Mouse (Mus musculus) heart, embryonic 14.5 days (tissue): ENCODE data around the gene Smad3. TPM values are rescaled to one million over a fixed set of nuclear protein-coding genes. Genes with fewer than 3 reads are reported as not detected.

Experiments
- ATAC-seq: fragments of 200-750 bp; cut with Nextera tagmentation; 2 replicates; pipeline ENCODE4 v1.8.0; 2017; ENCODE audit warnings: low read depth, moderate TSS enrichment; ENCODE audit not compliant: insufficient number of reproducible peaks, insufficient read depth, low FRiP score
- H3K27ac ChIP-seq, 2 experiments: fragments of 200-500 bp in 1 of 2; fragments of 300-500 bp in 1 of 2; sonication (generic) in 1 of 2; replicated peaks in 1 of 2; 2 replicates each; pipeline ENCODE4 v1.5.1; 2012 to 2014; ENCODE audit warnings: low read depth in 2 of 2, low read length in 2 of 2, control low read depth in 1 of 2, mild to moderate bottlenecking in 1 of 2, mixed read lengths in 1 of 2; ENCODE audit not compliant: control insufficient read depth in 1 of 2, insufficient read depth in 1 of 2
- H3K27me3 ChIP-seq: fragments of 300-500 bp; sonication (generic); 2 replicates; pipeline ENCODE4 v1.6.1; 2014; ENCODE audit warnings: mild to moderate bottlenecking, low read length, control low read depth; ENCODE audit not compliant: control insufficient read depth, insufficient read depth
- H3K36me3 ChIP-seq: fragments of 300-500 bp; sonication (generic); 2 replicates; pipeline ENCODE4 v1.6.1; 2014; ENCODE audit warnings: mild to moderate bottlenecking, control low read depth, low read length, mixed read lengths; ENCODE audit not compliant: control insufficient read depth, insufficient read depth
- H3K4me1 ChIP-seq, 2 experiments: fragments of 200-500 bp in 1 of 2; fragments of 300-500 bp in 1 of 2; sonication (generic) in 1 of 2; 2 replicates each; pipeline ENCODE4 v1.6.1; 2012 to 2014; ENCODE audit warnings: low read length in 2 of 2, control low read depth in 1 of 2, mixed read lengths in 1 of 2; ENCODE audit not compliant: control insufficient read depth in 2 of 2, insufficient read depth in 2 of 2
- H3K4me2 ChIP-seq: fragments of 300-500 bp; sonication (generic); 2 replicates; pipeline ENCODE4 v1.6.1; 2014; ENCODE audit warnings: mild to moderate bottlenecking, low read length
- H3K4me3 ChIP-seq, 2 experiments: fragments of 200-500 bp in 1 of 2; fragments of 300-500 bp in 1 of 2; sonication (generic) in 1 of 2; 2 replicates each; pipeline ENCODE4 v1.5.1; 2012 to 2014; ENCODE audit warnings: low read length in 2 of 2, mild to moderate bottlenecking in 2 of 2, control low read depth in 1 of 2, low read depth in 1 of 2, moderate library complexity in 1 of 2; ENCODE audit not compliant: control insufficient read depth in 1 of 2, insufficient read depth in 1 of 2
- H3K9ac ChIP-seq: fragments of 300-500 bp; sonication (generic); 2 replicates; pipeline ENCODE4 v1.6.1; 2014; ENCODE audit warnings: mild to moderate bottlenecking, low read length
- H3K9me3 ChIP-seq: fragments of 300-500 bp; sonication (generic); 2 replicates; pipeline ENCODE4 v1.6.1; 2016; ENCODE audit warnings: low read length, control low read depth; ENCODE audit not compliant: control insufficient read depth
- WGBS: fragments of 180-500 bp; shearing (Covaris S2); extraction: QIAGEN DNeasy Blood & Tissue Kit; methylation state at CpG from one replicate; pipeline ENCODE4 v1.1.7; 2014; 5-methylcytosine and 5-hydroxymethylcytosine counted together
- polyA plus RNA-seq: library from polyadenylated mRNA; unstranded; fragments of >200 nt; fragmentation: Nextera tagmentation; extraction: Ambion mirVana; gene quantifications from 2 replicates; pipeline ENCODE4 v1.2.1, GENCODE M21; 2014

Smad3 gene
- polyA plus RNA-seq, 1 experiment from 2014 or later: 10.4 TPM

DNA sequence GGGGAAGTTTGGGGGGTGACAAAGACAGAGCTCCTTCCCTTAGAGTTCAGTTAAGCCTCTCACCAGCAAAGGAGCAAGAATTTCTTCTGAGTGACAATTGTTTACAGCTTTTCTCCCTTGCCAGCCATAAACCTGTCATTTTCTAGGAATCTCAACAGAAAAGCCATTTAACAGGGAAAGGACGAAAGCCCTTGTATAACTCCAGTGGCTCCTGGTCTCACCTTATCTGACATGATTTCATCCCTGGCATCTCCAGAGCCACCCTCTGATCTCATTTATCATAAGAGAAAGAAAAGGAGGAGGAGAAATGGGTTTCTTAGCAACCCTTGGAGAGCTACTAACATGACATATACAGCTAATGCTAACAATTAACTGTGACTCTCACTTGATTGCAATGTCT lies 33.9 kb upstream of the Smad3 start:
- no peak for ATAC-seq
- H3K9ac ChIP-seq: peak overlapping the region; percentile 16; the same call in 1 of the 2 replicates
- no peaks in the 10 kb centered on the region for H3K36me3 ChIP-seq
- no peak overlapping the region for H3K4me2 ChIP-seq
- H3K27me3 ChIP-seq: no peaks in the 10 kb centered on the region
- H3K4me3 ChIP-seq: no peak overlapping the region
- peaks cover 25 to 38% of the 10 kb centered on the region in 2 experiments for H3K4me1 ChIP-seq
- 78% methylated on average over 1 of the region's 1 CpGs for WGBS
- H3K9me3 ChIP-seq: no peaks in the 10 kb centered on the region
- H3K27ac ChIP-seq: peak overlapping the region in 1 of 2 experiments; percentile 43; a peak in 1 of 4 replicates

DNA sequence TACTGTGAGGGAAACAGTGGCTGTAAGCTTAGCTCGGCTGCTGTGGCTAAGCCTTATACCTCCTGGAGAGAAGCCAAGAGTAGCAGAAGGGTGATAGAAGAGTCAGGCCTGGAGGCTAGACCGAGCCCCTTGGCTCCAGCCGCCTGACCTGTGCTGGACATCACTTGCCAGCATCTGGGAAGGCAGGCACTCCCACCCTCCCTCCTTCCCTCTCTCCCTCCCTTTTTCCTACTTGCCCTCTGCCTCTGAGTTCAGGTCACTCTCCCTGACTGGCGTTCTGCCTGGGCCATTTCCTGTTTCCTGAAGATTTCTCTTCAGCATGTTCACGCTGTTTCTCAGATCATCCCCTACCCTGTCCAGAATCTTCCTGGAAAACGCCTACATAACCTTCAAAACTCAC lies 33.5 kb upstream of the Smad3 start:
- Histone ChIP-seq H3K27me3 (no peaks in the 10 kb centered on the region), H3K9me3 (no peaks in the 10 kb centered on the region), H3K9ac (peak overlapping the region; percentile 16; the same call in 1 of the 2 replicates), H3K36me3 (no peaks in the 10 kb centered on the region), H3K4me2 (0 out of 2 replicates have a peak overlapping the region, but pooled peaks have one; percentile 3), H3K4me3 (no peak overlapping the region), H3K4me1 (peaks cover 27 to 38% of the 10 kb centered on the region in 2 experiments), H3K27ac (0 out of 4 replicates have a peak overlapping the region, but pooled peaks of 1 of the 2 experiments have one; percentile 43)
- 15% methylated on average over 6 of the region's 6 CpGs for WGBS
- no peak for ATAC-seq

DNA sequence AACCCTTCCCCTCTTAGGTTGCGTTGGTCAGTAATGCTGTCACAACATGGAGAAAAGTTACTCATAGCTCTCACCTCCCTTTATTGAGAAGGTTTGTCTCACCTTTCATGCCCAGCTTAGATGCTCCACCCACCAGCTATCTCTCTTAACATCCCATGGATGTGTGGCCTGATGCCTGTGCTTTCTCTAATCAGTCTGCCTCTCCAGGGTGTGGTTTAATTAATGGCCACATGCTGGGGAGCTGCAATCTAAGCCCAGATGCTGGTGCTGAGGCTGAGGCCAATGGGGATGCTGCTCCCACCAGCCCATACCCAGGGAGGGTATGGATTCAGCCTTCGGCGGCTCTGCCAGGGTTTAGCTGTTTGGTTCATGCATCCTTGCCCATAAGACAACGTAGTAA lies 32.4 kb upstream of the Smad3 start:
- Histone ChIP-seq H3K27me3 (no peaks in the 10 kb centered on the region), H3K4me1 (peaks cover 37 to 47% of the 10 kb centered on the region in 2 experiments), H3K4me2 (no peak overlapping the region), H3K9ac (no peak overlapping the region), H3K4me3 (no peak overlapping the region), H3K27ac (no peak overlapping the region), H3K9me3 (no peaks in the 10 kb centered on the region), H3K36me3 (no peaks in the 10 kb centered on the region)
- WGBS: 89% methylated on average over 4 of the region's 4 CpGs
- ATAC-seq: no peak

DNA sequence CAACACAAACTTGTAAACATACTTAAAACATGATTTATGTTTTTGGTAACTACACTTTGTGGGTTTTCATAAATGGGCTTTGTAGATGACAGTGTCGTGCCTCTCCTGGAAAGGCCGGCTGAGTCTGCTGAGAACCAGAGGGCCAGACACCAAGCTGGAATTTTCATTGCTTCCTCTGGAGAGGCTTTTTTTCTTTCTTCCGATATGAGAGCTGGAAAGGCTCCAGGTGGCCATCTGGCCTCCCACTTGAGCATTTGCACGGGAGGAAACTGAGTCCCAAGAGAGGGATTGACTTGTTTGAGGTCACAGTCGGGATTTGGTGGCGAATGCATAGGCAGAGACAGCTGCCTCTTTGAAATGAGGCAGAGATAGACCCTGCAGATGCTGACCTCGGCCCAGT lies 31.6 kb upstream of the Smad3 start:
- ATAC-seq: no peak

DNA sequence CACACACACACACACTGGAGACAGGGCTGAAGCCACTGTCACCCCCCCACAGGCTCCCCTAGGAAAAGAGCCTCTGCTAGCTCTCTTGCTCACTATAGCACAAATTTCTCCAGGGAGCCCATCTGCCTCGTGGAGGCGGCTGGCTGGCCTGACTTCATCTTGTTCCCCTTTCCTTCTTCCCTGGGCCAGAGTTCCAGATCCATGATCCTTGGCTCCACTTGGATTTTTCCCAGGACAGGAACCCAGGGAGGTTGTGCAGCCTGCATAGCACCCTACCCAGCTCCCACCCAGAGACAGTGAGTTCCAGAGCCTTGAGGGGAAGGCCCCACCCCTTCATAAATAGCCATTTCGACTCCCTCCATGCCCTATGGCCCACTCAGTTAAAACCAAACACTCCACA lies 29.8 kb upstream of the Smad3 start:
- WGBS: 72% methylated on average over 3 of the region's 3 CpGs
- ATAC-seq: no peak
- no peak overlapping the region for H3K4me2 ChIP-seq
- no peaks in the 10 kb centered on the region for H3K9me3 ChIP-seq
- H3K4me3 ChIP-seq: no peak overlapping the region
- no peak overlapping the region for H3K9ac ChIP-seq
- H3K27ac ChIP-seq: no peak overlapping the region
- peaks cover 27 to 28% of the 10 kb centered on the region in 2 experiments for H3K4me1 ChIP-seq
- H3K27me3 ChIP-seq: no peaks in the 10 kb centered on the region
- H3K36me3 ChIP-seq: no peaks in the 10 kb centered on the region

More for the DNA sequence above, 31.6 kb upstream of the Smad3 start:
- Histone ChIP-seq H3K27ac (no peak overlapping the region), H3K4me1 (peaks cover 38 to 44% of the 10 kb centered on the region in 2 experiments), H3K4me2 (no peak overlapping the region), H3K27me3 (no peaks in the 10 kb centered on the region), H3K4me3 (no peak overlapping the region), H3K36me3 (no peaks in the 10 kb centered on the region), H3K9ac (no peak overlapping the region), H3K9me3 (no peaks in the 10 kb centered on the region)
- 44% methylated on average over 7 of the region's 7 CpGs for WGBS

DNA sequence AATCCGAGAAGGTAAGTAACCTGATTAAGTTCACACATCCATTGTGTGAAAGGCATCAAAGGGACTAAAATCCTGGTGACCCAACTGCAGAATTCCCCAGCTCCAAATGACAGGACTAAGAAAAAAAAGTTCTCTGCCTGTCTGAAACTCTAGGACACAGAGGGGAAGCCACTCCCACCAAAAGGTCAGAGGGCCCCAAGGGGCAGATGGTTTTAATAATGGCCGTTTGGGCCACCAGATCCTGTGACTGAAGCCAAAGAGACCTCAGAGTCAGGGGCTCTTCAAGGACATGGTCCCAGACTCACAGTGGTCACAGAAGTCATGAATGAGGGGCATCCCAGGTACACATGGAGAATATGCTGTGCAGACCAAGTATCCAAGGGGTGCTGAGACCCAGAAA lies 29.3 kb upstream of the Smad3 start:
- peaks cover 27 to 28% of the 10 kb centered on the region in 2 experiments for H3K4me1 ChIP-seq
- no peak for ATAC-seq
- WGBS: 54% methylated on average over 2 of the region's 2 CpGs
- H3K27ac ChIP-seq: no peak overlapping the region
- no peak overlapping the region for H3K4me2 ChIP-seq
- H3K9ac ChIP-seq: no peak overlapping the region
- H3K4me3 ChIP-seq: no peak overlapping the region
- no peaks in the 10 kb centered on the region for H3K27me3 ChIP-seq
- no peaks in the 10 kb centered on the region for H3K9me3 ChIP-seq
- H3K36me3 ChIP-seq: no peaks in the 10 kb centered on the region

DNA sequence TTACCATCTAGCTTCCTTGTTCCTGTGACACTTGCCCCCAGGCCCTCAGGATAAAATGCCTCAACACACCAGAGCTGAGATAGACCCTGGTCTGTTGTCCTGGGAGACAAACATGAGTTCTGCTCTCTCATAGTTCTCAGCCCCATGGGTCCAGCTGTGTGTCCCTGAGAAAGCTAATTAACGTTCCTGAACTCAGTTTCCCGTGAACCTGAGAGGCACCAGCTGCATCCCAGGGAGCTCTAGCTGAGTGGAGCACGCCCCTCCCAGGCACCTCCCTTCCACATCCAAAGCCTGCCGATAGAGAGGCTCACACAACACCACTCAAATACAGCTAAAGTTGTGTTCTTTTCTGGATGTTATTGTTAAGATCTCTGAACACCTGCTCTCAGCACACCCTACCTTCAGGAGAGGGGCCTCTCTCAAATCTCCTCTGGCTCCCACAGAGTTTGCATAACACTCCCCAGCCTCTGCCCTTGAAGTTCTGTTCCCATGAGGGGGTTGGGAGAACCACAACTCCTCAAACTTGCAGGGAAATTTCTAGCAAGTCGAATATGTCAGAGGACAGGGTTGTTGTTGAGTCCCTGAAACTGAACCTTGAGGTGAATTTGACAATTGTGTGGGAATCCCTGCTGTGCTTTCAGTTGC lies 28.4 kb upstream of the Smad3 start:
- Histone ChIP-seq H3K27ac (no peak overlapping the region), H3K9me3 (no peaks in the 10 kb centered on the region), H3K4me2 (no peak overlapping the region), H3K4me3 (no peak overlapping the region), H3K9ac (no peak overlapping the region), H3K36me3 (no peaks in the 10 kb centered on the region), H3K27me3 (no peaks in the 10 kb centered on the region), H3K4me1 (peaks cover 20 to 23% of the 10 kb centered on the region in 2 experiments)
- no peak for ATAC-seq
- WGBS: 31% methylated on average over 5 of the region's 5 CpGs

DNA sequence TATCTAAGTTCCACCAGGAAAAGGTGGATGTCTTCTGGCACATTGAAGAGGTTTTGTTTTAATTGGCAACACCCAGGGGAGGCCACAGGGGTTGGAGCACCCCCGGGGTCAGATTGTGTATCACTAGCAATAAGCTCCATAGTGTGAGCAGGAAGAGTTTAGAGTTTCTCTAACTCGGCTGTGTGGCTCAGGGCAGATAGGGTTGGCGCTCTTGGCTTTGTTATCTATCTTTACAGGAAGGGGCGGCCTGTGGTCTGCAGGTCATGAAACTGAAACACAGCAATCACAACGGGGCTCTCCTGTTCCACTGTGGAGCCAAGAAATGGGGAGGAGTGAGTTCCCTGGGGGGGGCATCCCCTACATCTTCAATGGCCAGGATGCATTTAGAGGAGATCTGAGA lies 27.7 kb upstream of the Smad3 start:
- no peak overlapping the region for H3K27ac ChIP-seq
- peaks cover 23 to 25% of the 10 kb centered on the region in 2 experiments for H3K4me1 ChIP-seq
- no peaks in the 10 kb centered on the region for H3K9me3 ChIP-seq
- H3K36me3 ChIP-seq: no peaks in the 10 kb centered on the region
- 23% methylated on average over 5 of the region's 5 CpGs for WGBS
- no peak overlapping the region for H3K4me2 ChIP-seq
- H3K4me3 ChIP-seq: no peak overlapping the region
- no peak overlapping the region for H3K9ac ChIP-seq
- no peaks in the 10 kb centered on the region for H3K27me3 ChIP-seq
- no peak for ATAC-seq
